Mouse (Mus musculus) erythroblast, embryonic 14.5 days (primary cell): ENCODE results near the gene Prn.

Source experiments
- GATA1 ChIP-seq: IDR thresholded peaks from 2 replicates; pipeline ENCODE4 v1.6.1; 2012; ENCODE audit warnings: low read length, inconsistent platforms, mixed read lengths
- TAL1 ChIP-seq: IDR thresholded peaks from 3 replicates; pipeline ENCODE4 v1.6.1; 2012; ENCODE audit warnings: low read length, inconsistent platforms, mixed read lengths

DNA sequence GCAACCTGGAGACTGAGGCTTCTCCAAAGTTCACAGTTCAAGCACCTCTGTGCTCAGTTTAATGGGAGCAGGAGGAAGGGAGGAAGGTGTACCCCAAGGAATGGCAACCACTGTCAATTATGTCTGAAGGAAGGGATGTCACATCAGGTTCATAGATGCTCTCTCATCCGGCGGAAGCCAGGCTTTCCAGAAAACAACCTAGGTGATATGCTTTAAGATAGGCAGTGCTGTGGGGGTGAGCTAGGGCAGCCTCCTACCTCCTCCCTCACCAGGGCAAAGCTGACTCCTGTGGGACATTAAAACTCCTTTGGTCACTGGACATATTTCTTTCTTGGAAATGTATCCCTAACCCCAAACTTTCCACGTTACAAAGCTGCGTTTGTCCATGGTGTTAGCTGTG, 83.4 kb downstream of the Prn start:
- no peak for TF ChIP-seq TAL1
- TF ChIP-seq GATA1: no peak
